Mouse (Mus musculus): ENCODE data around the gene Arid1a. TPM values are rescaled to one million over a fixed set of nuclear protein-coding genes. Genes with fewer than 3 reads are reported as not detected.

Arid1a gene
- polyA plus RNA-seq, 1 experiment, result 2.3 TPM

- Histone ChIP-seq H3K4me1 (ENCODE audit: control insufficient read depth) (peaks cover 50% of the 10 kb centered on the region), H3K9me3 (ENCODE audit: control insufficient read depth, low read length) (no peaks in the 10 kb centered on the region), H3K27me3 (ENCODE audit: control insufficient read depth) (no peaks in the 10 kb centered on the region), H3K36me3 (ENCODE audit: control insufficient read depth) (peaks cover 55% of the 10 kb centered on the region), H3K4me3 (replicated peaks) (peak overlapping the region; percentile 94)
- peak; percentile 28; the same call in 1 of the 2 replicates for TF ChIP-seq GATA1 (IDR thresholded peaks at IDR 0.05; ENCODE audit: low read length)
- TF ChIP-seq TAL1 (IDR thresholded peaks at IDR 0.05; ENCODE audit: low read length), result no peak
Measured at GRCm38 (mm10) chr4:133750184-133750775, 6.3 kb downstream of the Arid1a start.

- TF ChIP-seq TAL1 (IDR thresholded peaks at IDR 0.05; ENCODE audit: low read length), result no peak
- Histone ChIP-seq H3K4me1 (ENCODE audit: control insufficient read depth) (peaks cover 40% of the 10 kb centered on the region), H3K9me3 (ENCODE audit: control insufficient read depth, low read length) (no peaks in the 10 kb centered on the region), H3K27me3 (ENCODE audit: control insufficient read depth) (no peaks in the 10 kb centered on the region), H3K4me3 (replicated peaks) (no peak overlapping the region), H3K36me3 (ENCODE audit: control insufficient read depth) (peaks cover 86% of the 10 kb centered on the region)
Measured at GRCm38 (mm10) chr4:133735282-133735681, 21.3 kb downstream of the Arid1a start.

GRCm38 (mm10) chr4:133730122-133730521 is 26.4 kb downstream of the Arid1a start:
- Histone ChIP-seq H3K36me3 (ENCODE audit: control insufficient read depth) (peaks cover 85% of the 10 kb centered on the region), H3K27me3 (ENCODE audit: control insufficient read depth) (no peaks in the 10 kb centered on the region), H3K9me3 (ENCODE audit: control insufficient read depth, low read length) (no peaks in the 10 kb centered on the region), H3K4me1 (ENCODE audit: control insufficient read depth) (peaks cover 71% of the 10 kb centered on the region), H3K4me3 (replicated peaks) (peak overlapping the region; percentile 27)
- TF ChIP-seq TAL1 (IDR thresholded peaks at IDR 0.05; ENCODE audit: low read length) (no peak), GATA1 (IDR thresholded peaks at IDR 0.05; ENCODE audit: low read length) (no peak)

- Histone ChIP-seq H3K9me3 (ENCODE audit: control insufficient read depth, low read length) (no peaks in the 10 kb centered on the region), H3K27me3 (ENCODE audit: control insufficient read depth) (no peaks in the 10 kb centered on the region), H3K4me1 (ENCODE audit: control insufficient read depth) (peaks cover 71% of the 10 kb centered on the region), H3K36me3 (ENCODE audit: control insufficient read depth) (peaks cover 85% of the 10 kb centered on the region), H3K4me3 (replicated peaks) (peak overlapping the region; percentile 27)
- peak; percentile 59; the same call in 1 of the 2 replicates for TF ChIP-seq GATA1 (IDR thresholded peaks at IDR 0.05; ENCODE audit: low read length)
- peak; percentile 28; the same call in 1 of the 3 replicates for TF ChIP-seq TAL1 (IDR thresholded peaks at IDR 0.05; ENCODE audit: low read length)
Measured at GRCm38 (mm10) chr4:133729541-133730093, 27.0 kb downstream of the Arid1a start.

- Histone ChIP-seq H3K4me3 (replicated peaks) (no peak overlapping the region), H3K36me3 (ENCODE audit: control insufficient read depth) (peaks cover 83% of the 10 kb centered on the region), H3K27me3 (ENCODE audit: control insufficient read depth) (no peaks in the 10 kb centered on the region), H3K9me3 (ENCODE audit: control insufficient read depth, low read length) (no peaks in the 10 kb centered on the region), H3K4me1 (ENCODE audit: control insufficient read depth) (peaks cover 72% of the 10 kb centered on the region)
- TF ChIP-seq TAL1 (IDR thresholded peaks at IDR 0.05; ENCODE audit: low read length), result no peak
- no peak for TF ChIP-seq GATA1 (IDR thresholded peaks at IDR 0.05; ENCODE audit: low read length)
Measured at GRCm38 (mm10) chr4:133729007-133729406, 27.6 kb downstream of the Arid1a start.

- Histone ChIP-seq H3K4me1 (ENCODE audit: control insufficient read depth) (peaks cover 66% of the 10 kb centered on the region), H3K27me3 (ENCODE audit: control insufficient read depth) (no peaks in the 10 kb centered on the region), H3K4me3 (replicated peaks) (no peak overlapping the region), H3K9me3 (ENCODE audit: control insufficient read depth, low read length) (no peaks in the 10 kb centered on the region), H3K36me3 (ENCODE audit: control insufficient read depth) (peaks cover 83% of the 10 kb centered on the region)
- TF ChIP-seq GATA1 (IDR thresholded peaks at IDR 0.05; ENCODE audit: low read length), result no peak
- TF ChIP-seq TAL1 (IDR thresholded peaks at IDR 0.05; ENCODE audit: low read length), result no peak
Measured at GRCm38 (mm10) chr4:133728256-133728655, 28.3 kb downstream of the Arid1a start.

- H3K36me3 ChIP-seq (ENCODE audit: control insufficient read depth), result peaks cover 89% of the 10 kb centered on the region
- no peaks in the 10 kb centered on the region for H3K27me3 ChIP-seq (ENCODE audit: control insufficient read depth)
- H3K4me1 ChIP-seq (ENCODE audit: control insufficient read depth), result peaks cover 46% of the 10 kb centered on the region
- no peak for TF ChIP-seq GATA1 (IDR thresholded peaks at IDR 0.05; ENCODE audit: low read length)
- TF ChIP-seq TAL1 (IDR thresholded peaks at IDR 0.05; ENCODE audit: low read length), result no peak
- no peaks in the 10 kb centered on the region for H3K9me3 ChIP-seq (ENCODE audit: control insufficient read depth, low read length)
- no peak overlapping the region for H3K4me3 ChIP-seq (replicated peaks)
Measured at GRCm38 (mm10) chr4:133725706-133726105, 30.9 kb downstream of the Arid1a start.

- Histone ChIP-seq H3K27me3 (ENCODE audit: control insufficient read depth) (no peaks in the 10 kb centered on the region), H3K4me1 (ENCODE audit: control insufficient read depth) (peaks cover 4% of the 10 kb centered on the region), H3K36me3 (ENCODE audit: control insufficient read depth) (peaks cover 98% of the 10 kb centered on the region), H3K9me3 (ENCODE audit: control insufficient read depth, low read length) (no peaks in the 10 kb centered on the region), H3K4me3 (replicated peaks) (no peak overlapping the region)
- TF ChIP-seq GATA1 (IDR thresholded peaks at IDR 0.05; ENCODE audit: low read length), result no peak
- no peak for TF ChIP-seq TAL1 (IDR thresholded peaks at IDR 0.05; ENCODE audit: low read length)
Measured at GRCm38 (mm10) chr4:133719791-133720190, 36.8 kb downstream of the Arid1a start.

GRCm38 (mm10) chr4:133712755-133713154 is 43.8 kb downstream of the Arid1a start:
- peaks cover 98% of the 10 kb centered on the region for H3K36me3 ChIP-seq (ENCODE audit: control insufficient read depth)
- no peak overlapping the region for H3K4me3 ChIP-seq (replicated peaks)
- H3K4me1 ChIP-seq (ENCODE audit: control insufficient read depth), result peaks cover 8% of the 10 kb centered on the region
- H3K27me3 ChIP-seq (ENCODE audit: control insufficient read depth), result no peaks in the 10 kb centered on the region
- TF ChIP-seq GATA1 (IDR thresholded peaks at IDR 0.05; ENCODE audit: low read length) (no peak), TAL1 (IDR thresholded peaks at IDR 0.05; ENCODE audit: low read length) (no peak)
- no peaks in the 10 kb centered on the region for H3K9me3 ChIP-seq (ENCODE audit: control insufficient read depth, low read length)
